ENCODE assay signal across 19 mouse cellular contexts in the genomic region with DNA sequence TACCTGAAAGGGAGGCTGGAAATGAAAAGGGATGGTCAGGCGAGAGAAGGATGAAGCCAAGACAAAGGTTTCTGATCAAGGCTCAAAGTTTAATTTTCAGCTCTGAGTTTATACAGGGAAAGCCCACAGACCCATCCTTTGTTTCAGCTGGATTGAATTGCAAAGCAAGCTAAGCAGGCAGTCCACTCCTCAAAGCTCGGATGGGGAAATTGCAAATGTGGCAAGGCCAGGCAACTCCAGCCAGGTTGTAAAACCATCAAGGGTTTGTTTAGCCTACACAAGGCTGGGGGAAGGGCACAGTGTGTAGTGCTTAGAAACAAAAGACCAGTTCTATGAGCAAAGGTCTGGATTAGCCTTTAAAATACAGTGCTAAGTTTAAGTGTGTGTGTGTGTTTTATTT. TPM values are rescaled to one million over a fixed set of nuclear protein-coding genes. Genes with fewer than 3 reads are reported as not detected.
DNase-seq lines count a peak whose midpoint lies in the region; ATAC-seq and TF ChIP-seq lines count a peak whose summit lies in the region.
"Had no signal": no experiment of that assay in that cellular context is flagged by ENCODE, and none has a peak within 500 bp of the region (broad histone marks: within the 10 kb centered on the region; RNA-seq: fewer than 3 reads in every experiment).

No protein-coding gene starts in this region.

- no peaks in the 10 kb centered on the region for H3K36me3 ChIP-seq in hindbrain, embryonic 10.5 days
- no peaks in the 10 kb centered on the region for H3K36me3 ChIP-seq in hindbrain, embryonic 14.5 days (replicated peaks; ENCODE audit: control insufficient read depth, insufficient read depth)
- H3K36me3 ChIP-seq in E14TG2a.4 (ENCODE audit: insufficient read depth, low read length), result no peaks in the 10 kb centered on the region
- H3K36me3 ChIP-seq: embryonic facial prominence, embryonic 13.5 days had no signal

- WGBS in hindbrain, embryonic 10.5 days, result 20% methylated on average over 2 of the region's 2 CpGs
- WGBS in hindbrain, embryonic 14.5 days, result 16% methylated on average over 2 of the region's 2 CpGs

- H3K27ac ChIP-seq in hindbrain, embryonic 10.5 days, result peak overlapping the region; percentile 78
- H3K27ac ChIP-seq in hindbrain, embryonic 14.5 days, result no peak overlapping the region
- H3K27ac ChIP-seq: embryonic facial prominence, embryonic 13.5 days had no signal

- peak; percentile 38 for DNase-seq in embryo, embryonic 10 days (ENCODE audit: low spot score)
- no peak for DNase-seq in embryo, embryonic 10.5 days (ENCODE audit: low spot score)
- DNase-seq in hindbrain, embryonic 10.5 days (ENCODE audit: low spot score), result no peak
- no peak for DNase-seq in hindbrain, embryonic 14.5 days (ENCODE audit: low spot score)
- peak; percentile 39 for DNase-seq in forelimb bud, embryonic 11.5 days (ENCODE audit: low read depth, low spot score)
- DNase-seq in urinary bladder, adult 2 months (ENCODE audit: low spot score), result no peak
- no peak for DNase-seq in right cerebral cortex, postnatal 10 days (ENCODE audit: low spot score in 2 of 2)
- DNase-seq: cerebellum, adult 8-10 months; gastrocnemius, postnatal 10 days; kidney, adult 11 months; liver; spleen, adult 18-20 months; thymus, postnatal 25 days had no signal

- H3K9ac ChIP-seq in hindbrain, embryonic 14.5 days, result no peak overlapping the region
- H3K9ac ChIP-seq: embryonic facial prominence, embryonic 13.5 days had no signal

- peaks cover 22% of the 10 kb centered on the region for H3K4me1 ChIP-seq in hindbrain, embryonic 10.5 days (replicated peaks)
- H3K4me1 ChIP-seq in hindbrain, embryonic 14.5 days (replicated peaks; ENCODE audit: control insufficient read depth, insufficient read depth, low read length), result peaks cover 9% of the 10 kb centered on the region; the same call in 1 of the 2 replicates
- H3K4me1 ChIP-seq in E14TG2a.4 (replicated peaks; ENCODE audit: low read depth, low read length), result peaks cover 63% of the 10 kb centered on the region

- no peak for ATAC-seq in hindbrain, embryonic 14.5 days (ENCODE audit: low FRiP score)
- ATAC-seq: forebrain, embryonic 16.5 days; lung, postnatal 0 days had no signal

- 0 out of 2 replicates have a peak, but pooled peaks cover 5% of the 10 kb centered on the region for H3K27me3 ChIP-seq in hindbrain, embryonic 10.5 days (ENCODE audit: insufficient read depth, poor library complexity, severe bottlenecking)
- H3K27me3 ChIP-seq in hindbrain, embryonic 14.5 days (ENCODE audit: control insufficient read depth, insufficient read depth, low read length), result no peaks in the 10 kb centered on the region
- H3K27me3 ChIP-seq in E14TG2a.4 (ENCODE audit: insufficient read depth, low read length), result no peaks in the 10 kb centered on the region
- H3K27me3 ChIP-seq: embryonic facial prominence, embryonic 13.5 days had no signal

- H3K9me3 ChIP-seq in hindbrain, embryonic 10.5 days, result no peaks in the 10 kb centered on the region
- H3K9me3 ChIP-seq in hindbrain, embryonic 14.5 days (ENCODE audit: control insufficient read depth, low read length), result no peaks in the 10 kb centered on the region
- no peaks in the 10 kb centered on the region for H3K9me3 ChIP-seq in E14TG2a.4 (ENCODE audit: low read length)
- H3K9me3 ChIP-seq: embryonic facial prominence, embryonic 13.5 days had no signal

- TF ChIP-seq CTCF in E14TG2a.4 (conservative IDR thresholded peaks at IDR 0.05; ENCODE audit: low read length), result no peak

- no peak overlapping the region for H3K4me2 ChIP-seq in hindbrain, embryonic 14.5 days (replicated peaks)
- H3K4me2 ChIP-seq: embryonic facial prominence, embryonic 13.5 days had no signal

- H3K4me3 ChIP-seq in hindbrain, embryonic 10.5 days, result no peak overlapping the region
- H3K4me3 ChIP-seq in hindbrain, embryonic 14.5 days (replicated peaks; ENCODE audit: low read length), result no peak overlapping the region
- H3K4me3 ChIP-seq in E14TG2a.4 (replicated peaks; ENCODE audit: low read length), result peak overlapping the region; percentile 58
- H3K4me3 ChIP-seq: embryonic facial prominence, embryonic 13.5 days; megakaryocyte, embryonic 14.5 days had no signal

RNA-seq across cellular contexts. Expression of a gene that starts 28.4 kb away (rescaled TPM):
- 18.0 and 41.8 TPM in 2 replicates for polyA plus RNA-seq in hindbrain, embryonic 10.5 days (2016; fragmentation: Nextera tagmentation; extraction: Ambion mirVana)
- polyA plus RNA-seq in hindbrain, embryonic 14.5 days (2014; fragmentation: Nextera tagmentation; extraction: Ambion mirVana), result 73.7 and 76.7 TPM in 2 replicates
- 38.4 and 57.2 TPM in 2 replicates for polyA plus RNA-seq in urinary bladder, adult 2 months (2012; rRNA removed)
- polyA plus RNA-seq: liver, embryonic 16.5 days had no signal

Comparison
In these comparisons a context has a peak if more than half of its experiments do, and no peak if none do; other contexts are left out.
1. DNase-seq: peak in embryo, embryonic 10 days (single experiment) and forelimb bud, embryonic 11.5 days (single experiment); none in embryo, embryonic 10.5 days (single experiment), hindbrain, embryonic 10.5 days (single experiment), hindbrain, embryonic 14.5 days (single experiment), urinary bladder, adult 2 months (single experiment) and right cerebral cortex, postnatal 10 days (0 of 2).